Mouse (Mus musculus): ENCODE measurements around the gene Kank1.

The Kank1 gene

GRCm38 (mm10) chr19:25236596-25237491 is at the start of gene Kank1:
Gene Kank1 (plus strand): TSS chr19:25236975.
- peak; percentile 78 for DNase-seq

GRCm38 (mm10) chr19:25187681-25188080 is 49.1 kb upstream of the Kank1 start:
- peak; percentile 35 for DNase-seq

- DNase-seq = no peak
Observed at GRCm38 (mm10) chr19:25193751-25194150, 43.0 kb upstream of the Kank1 start.

- DNase-seq = peak; percentile 49
Observed at GRCm38 (mm10) chr19:25200081-25200860, 36.5 kb upstream of the Kank1 start.

- no peak for DNase-seq
Observed at GRCm38 (mm10) chr19:25203077-25203476, 33.7 kb upstream of the Kank1 start.

GRCm38 (mm10) chr19:25206969-25207368 is 29.8 kb upstream of the Kank1 start:
- no peak for DNase-seq

GRCm38 (mm10) chr19:25207731-25208361 is 28.9 kb upstream of the Kank1 start:
- peak; percentile 54 for DNase-seq

- no peak for DNase-seq
Observed at GRCm38 (mm10) chr19:25208596-25209110, 28.1 kb upstream of the Kank1 start.

- DNase-seq = no peak
Observed at GRCm38 (mm10) chr19:25220611-25221010, 16.2 kb upstream of the Kank1 start.

GRCm38 (mm10) chr19:25221964-25222640 is 14.7 kb upstream of the Kank1 start:
- no peak for DNase-seq

- DNase-seq = no peak
Observed at GRCm38 (mm10) chr19:25230058-25230974, 6.5 kb upstream of the Kank1 start.

- DNase-seq = no peak
Observed at GRCm38 (mm10) chr19:25230975-25231334, 5.8 kb upstream of the Kank1 start.

GRCm38 (mm10) chr19:25232032-25232431 is 4.7 kb upstream of the Kank1 start:
- no peak for DNase-seq

- peak; percentile 58 for DNase-seq
Observed at GRCm38 (mm10) chr19:25237492-25238040, 791 bp downstream of the Kank1 start.

- DNase-seq = no peak
Observed at GRCm38 (mm10) chr19:25238121-25238520, 1.3 kb downstream of the Kank1 start.

GRCm38 (mm10) chr19:25243566-25243965 is 6.8 kb downstream of the Kank1 start:
- DNase-seq = no peak

- no peak for DNase-seq
Observed at GRCm38 (mm10) chr19:25246062-25246461, 9.3 kb downstream of the Kank1 start.

- DNase-seq = no peak
Observed at GRCm38 (mm10) chr19:25247858-25248552, 11.2 kb downstream of the Kank1 start.

GRCm38 (mm10) chr19:25249230-25249629 is 12.5 kb downstream of the Kank1 start:
- no peak for DNase-seq

GRCm38 (mm10) chr19:25251610-25252140 is 14.9 kb downstream of the Kank1 start:
- DNase-seq = no peak
